Mouse (Mus musculus): Measurements from ENCODE around the gene Cmip.

- TF ChIP-seq CTCF (IDR thresholded peaks at IDR 0.05; ENCODE audit: borderline replicate concordance, insufficient read depth, low read depth, low read length) (no peak), POLR2A (IDR thresholded peaks at IDR 0.05; ENCODE audit: borderline replicate concordance, insufficient read depth, low read length) (no peak)
Measured at GRCm38 (mm10) chr8:117333619-117334018, 76.8 kb downstream of the Cmip start.

All from cerebellum, adult 2 months (tissue).